Mouse (Mus musculus) C2C12 (cell line): ENCODE results near the gene Zfp36l2. TPM values are rescaled to one million over a fixed set of nuclear protein-coding genes. Genes with fewer than 3 reads are reported as not detected.

ENCODE experiments used
- H3K27me3 ChIP-seq: one replicate; pipeline ENCODE4 v1.6.1; 2011; ENCODE audit not compliant: control insufficient read depth, insufficient read depth, insufficient read length
- H3K36me3 ChIP-seq: one replicate; pipeline ENCODE4 v1.6.1; 2011; ENCODE audit not compliant: control insufficient read depth, insufficient read depth
- H3K4me3 ChIP-seq: one replicate; pipeline ENCODE4 v1.5.1; 2011; ENCODE audit warnings: mild to moderate bottlenecking, control low read depth; ENCODE audit not compliant: poor library complexity, insufficient read depth, severe bottlenecking
- H3K79me2 ChIP-seq: one replicate; pipeline ENCODE4 v1.6.1; 2011; ENCODE audit not compliant: control insufficient read depth, insufficient read depth
- H3K79me3 ChIP-seq: one replicate; pipeline ENCODE4 v1.6.1; 2011; ENCODE audit warnings: low read depth, control low read depth
- H3ac ChIP-seq: one replicate; pipeline ENCODE3; 2011; ENCODE audit warnings: low read depth; ENCODE audit not compliant: control insufficient read depth, insufficient read length
- CEBPB ChIP-seq: IDR thresholded peaks from one replicate; pipeline ENCODE4 v1.6.1; 2011; ENCODE audit warnings: low read depth, mild to moderate bottlenecking, control low read depth, moderate library complexity
- CTCF ChIP-seq: IDR thresholded peaks from one replicate; pipeline ENCODE4 v1.5.1; 2011; ENCODE audit not compliant: control insufficient read depth, insufficient read depth, insufficient read length
- FOSL1 ChIP-seq: IDR thresholded peaks from one replicate; pipeline ENCODE4 v1.8.0; 2011; ENCODE audit warnings: mild to moderate bottlenecking, low read length; ENCODE audit not compliant: poor library complexity, insufficient read depth, severe bottlenecking
- MAX ChIP-seq: IDR thresholded peaks from one replicate; pipeline ENCODE4 v1.6.1; 2011; ENCODE audit warnings: mild to moderate bottlenecking, control low read depth
- MYOD1 ChIP-seq: IDR thresholded peaks from one replicate; pipeline ENCODE4 v1.6.1; 2011; ENCODE audit warnings: low read depth; ENCODE audit not compliant: control insufficient read depth, insufficient read length
- MYOG ChIP-seq: IDR thresholded peaks from one replicate; pipeline ENCODE4 v1.6.1; 2011; ENCODE audit not compliant: control insufficient read depth, insufficient read length; ENCODE audit errors: extremely low read depth
- USF1 ChIP-seq: IDR thresholded peaks from one replicate; pipeline ENCODE4 v1.6.1; 2011; ENCODE audit warnings: low read depth, mild to moderate bottlenecking, control low read depth, moderate library complexity
- polyA plus RNA-seq: library from polyadenylated mRNA; unstranded; fragments of >200 nt; fragmentation: generic; extraction: Trizol; gene quantifications from one replicate; pipeline ENCODE4 v1.2.1, GENCODE M21; 2012; ENCODE audit warnings: missing spikeins

Zfp36l2 gene
- polyA plus RNA-seq, 1 experiment, result 61.8 TPM

GRCm38 (mm10) chr17:84136669-84137392 is 50.9 kb downstream of the Zfp36l2 start:
- no peak overlapping the region for H3ac ChIP-seq
- H3K27me3 ChIP-seq, result no peaks in the 10 kb centered on the region
- TF ChIP-seq MYOG, result no peak
- TF ChIP-seq CTCF, result no peak
- no peak for TF ChIP-seq MYOD1
- TF ChIP-seq FOSL1, result no peak
- no peak for TF ChIP-seq MAX
- no peak for TF ChIP-seq CEBPB
- TF ChIP-seq USF1, result no peak

GRCm38 (mm10) chr17:84136217-84136616 is 51.5 kb downstream of the Zfp36l2 start:
- H3K27me3 ChIP-seq, result no peaks in the 10 kb centered on the region
- H3K79me2 ChIP-seq, result no peaks in the 10 kb centered on the region
- no peak overlapping the region for H3K4me3 ChIP-seq
- no peak for TF ChIP-seq USF1
- no peak for TF ChIP-seq MYOG
- no peak for TF ChIP-seq MAX
- no peak for TF ChIP-seq FOSL1
- no peak for TF ChIP-seq CTCF
- TF ChIP-seq MYOD1, result no peak
- TF ChIP-seq CEBPB, result no peak
- no peaks in the 10 kb centered on the region for H3K79me3 ChIP-seq
- H3ac ChIP-seq, result no peak overlapping the region
- H3K36me3 ChIP-seq, result no peaks in the 10 kb centered on the region

More at GRCm38 (mm10) chr17:84136669-84137392, 50.9 kb downstream of the Zfp36l2 start:
- Histone ChIP-seq H3K4me3 (no peak overlapping the region), H3K79me3 (no peaks in the 10 kb centered on the region), H3K79me2 (no peaks in the 10 kb centered on the region), H3K36me3 (no peaks in the 10 kb centered on the region)

GRCm38 (mm10) chr17:84135243-84135642 is 52.5 kb downstream of the Zfp36l2 start:
- H3K79me2 ChIP-seq, result no peaks in the 10 kb centered on the region
- no peaks in the 10 kb centered on the region for H3K27me3 ChIP-seq
- no peaks in the 10 kb centered on the region for H3K36me3 ChIP-seq
- H3ac ChIP-seq, result no peak overlapping the region
- TF ChIP-seq CEBPB (no peak), USF1 (no peak), MYOD1 (no peak), CTCF (no peak), MAX (no peak), MYOG (no peak)
- H3K79me3 ChIP-seq, result no peaks in the 10 kb centered on the region
- H3K4me3 ChIP-seq, result no peak overlapping the region
